Mouse (Mus musculus) liver, embryonic 15.5 days (tissue): ENCODE measurements around the gene Nectin2. TPM values are rescaled to one million over a fixed set of nuclear protein-coding genes. Genes with fewer than 3 reads are reported as not detected.

Source experiments
- ATAC-seq: fragments of 200-750 bp; cut with Nextera tagmentation; 2 replicates; pipeline ENCODE4 v1.8.0; 2017; ENCODE audit warnings: moderate number of reproducible peaks, mild to moderate bottlenecking, moderate library complexity; ENCODE audit not compliant: insufficient read depth
- H3K27ac ChIP-seq: fragments of 300-500 bp; sonication (generic); replicated peaks from 2 replicates; pipeline ENCODE4 v1.5.1; 2015; ENCODE audit warnings: mild to moderate bottlenecking, inconsistent platforms
- H3K27me3 ChIP-seq: fragments of 300-500 bp; sonication (generic); 2 replicates; pipeline ENCODE4 v1.6.1; 2015; ENCODE audit warnings: mild to moderate bottlenecking, inconsistent platforms
- H3K36me3 ChIP-seq: fragments of 300-500 bp; sonication (generic); replicated peaks from 2 replicates; pipeline ENCODE4 v1.6.1; 2015; ENCODE audit warnings: moderate library complexity, mild to moderate bottlenecking, inconsistent platforms
- H3K4me1 ChIP-seq: fragments of 300-500 bp; sonication (generic); replicated peaks from 2 replicates; pipeline ENCODE4 v1.6.1; 2015; ENCODE audit warnings: inconsistent platforms
- H3K4me2 ChIP-seq: fragments of 300-500 bp; sonication (generic); 2 replicates; pipeline ENCODE4 v1.6.1; 2015; ENCODE audit warnings: moderate library complexity, mild to moderate bottlenecking, inconsistent platforms
- H3K4me3 ChIP-seq: fragments of 300-500 bp; sonication (generic); replicated peaks from 2 replicates; pipeline ENCODE4 v1.5.1; 2015; ENCODE audit warnings: mild to moderate bottlenecking, inconsistent platforms
- H3K9ac ChIP-seq: fragments of 300-500 bp; sonication (generic); 2 replicates; pipeline ENCODE4 v1.6.1; 2015; ENCODE audit warnings: moderate library complexity, mild to moderate bottlenecking, inconsistent platforms
- H3K9me3 ChIP-seq: fragments of 300-500 bp; sonication (generic); replicated peaks from 2 replicates; pipeline ENCODE4 v1.6.1; 2016; ENCODE audit warnings: inconsistent platforms
- WGBS: fragments of 180-500 bp; shearing (Covaris S2); methylation state at CpG from one replicate; pipeline ENCODE4 v1.1.7; 2015; ENCODE audit warnings: mixed read lengths; ENCODE audit not compliant: insufficient replicate concordance; 5-methylcytosine and 5-hydroxymethylcytosine counted together
- polyA plus RNA-seq: library from polyadenylated mRNA; unstranded; fragments of >200 nt; fragmentation: Nextera tagmentation; extraction: Ambion mirVana; gene quantifications from 2 replicates; pipeline ENCODE4 v1.2.1, GENCODE M21; 2015

The Nectin2 gene
- polyA plus RNA-seq, 1 experiment from 2014 or later, result 15.2 TPM

- Histone ChIP-seq H3K4me3 (no peak overlapping the region), H3K36me3 (peaks cover 4% of the 10 kb centered on the region; the same call in 1 of the 2 replicates), H3K4me1 (peaks cover 43% of the 10 kb centered on the region), H3K4me2 (no peak overlapping the region), H3K27me3 (no peaks in the 10 kb centered on the region), H3K27ac (no peak overlapping the region), H3K9me3 (no peaks in the 10 kb centered on the region), H3K9ac (no peak overlapping the region)
- ATAC-seq, result no peak
- 58% methylated on average over 5 of the region's 5 CpGs for WGBS
These were observed 7.8 kb downstream of the Nectin2 start for GRCm38 (mm10) chr7:19742468-19742867.

GRCm38 (mm10) chr7:19741329-19742031 lies 8.8 kb downstream of the Nectin2 start:
- H3K27ac ChIP-seq, result peak overlapping the region; percentile 2; the same call in 1 of the 2 replicates

GRCm38 (mm10) chr7:19740269-19740668 lies 10.0 kb downstream of the Nectin2 start:
- no peak overlapping the region for H3K4me2 ChIP-seq
- peaks cover 4% of the 10 kb centered on the region for H3K36me3 ChIP-seq
- no peaks in the 10 kb centered on the region for H3K27me3 ChIP-seq
- 60% methylated on average over 11 of the region's 11 CpGs for WGBS
- H3K9ac ChIP-seq, result no peak overlapping the region
- peaks cover 52% of the 10 kb centered on the region for H3K4me1 ChIP-seq
- H3K4me3 ChIP-seq, result no peak overlapping the region
- ATAC-seq, result no peak
- no peak overlapping the region for H3K27ac ChIP-seq
- H3K9me3 ChIP-seq, result no peaks in the 10 kb centered on the region

More at GRCm38 (mm10) chr7:19741329-19742031, 8.8 kb downstream of the Nectin2 start:
- ATAC-seq, result no peak
- no peaks in the 10 kb centered on the region for H3K27me3 ChIP-seq
- H3K9me3 ChIP-seq, result no peaks in the 10 kb centered on the region
- 18% methylated on average over 8 of the region's 8 CpGs for WGBS
- H3K4me3 ChIP-seq, result no peak overlapping the region
- no peak overlapping the region for H3K4me2 ChIP-seq
- peaks cover 43% of the 10 kb centered on the region for H3K4me1 ChIP-seq
- H3K9ac ChIP-seq, result no peak overlapping the region
- peaks cover 4% of the 10 kb centered on the region for H3K36me3 ChIP-seq

GRCm38 (mm10) chr7:19738771-19739170 lies 11.5 kb downstream of the Nectin2 start:
- 80% methylated on average over 3 of the region's 3 CpGs for WGBS
- H3K4me3 ChIP-seq, result no peak overlapping the region
- H3K9me3 ChIP-seq, result no peaks in the 10 kb centered on the region
- H3K4me1 ChIP-seq, result peaks cover 47% of the 10 kb centered on the region
- no peak for ATAC-seq
- no peak overlapping the region for H3K27ac ChIP-seq
- no peaks in the 10 kb centered on the region for H3K27me3 ChIP-seq
- H3K36me3 ChIP-seq, result peaks cover 4% of the 10 kb centered on the region
- no peak overlapping the region for H3K9ac ChIP-seq
- no peak overlapping the region for H3K4me2 ChIP-seq

GRCm38 (mm10) chr7:19736389-19737057 lies 13.8 kb downstream of the Nectin2 start:
- Histone ChIP-seq H3K9me3 (no peaks in the 10 kb centered on the region), H3K36me3 (peaks cover 4% of the 10 kb centered on the region), H3K4me1 (peaks cover 39% of the 10 kb centered on the region), H3K27me3 (no peaks in the 10 kb centered on the region), H3K4me3 (no peak overlapping the region; the same call in 1 of the 2 replicates), H3K4me2 (peak overlapping the region; percentile 59), H3K9ac (peak overlapping the region; percentile 10; the same call in 1 of the 2 replicates), H3K27ac (peak overlapping the region; percentile 83)
- peak; percentile 84 for ATAC-seq
- WGBS, result 19% methylated on average over 16 of the region's 16 CpGs

GRCm38 (mm10) chr7:19734178-19734666 lies 16.1 kb downstream of the Nectin2 start:
- no peak overlapping the region for H3K27ac ChIP-seq
- H3K4me2 ChIP-seq, result no peak overlapping the region
- H3K9me3 ChIP-seq, result no peaks in the 10 kb centered on the region
- no peak overlapping the region for H3K4me3 ChIP-seq
- H3K27me3 ChIP-seq, result no peaks in the 10 kb centered on the region
- no peak overlapping the region for H3K9ac ChIP-seq
- WGBS, result 78% methylated on average over 10 of the region's 10 CpGs
- H3K36me3 ChIP-seq, result peaks cover 16% of the 10 kb centered on the region
- H3K4me1 ChIP-seq, result peaks cover 35% of the 10 kb centered on the region
- no peak for ATAC-seq

GRCm38 (mm10) chr7:19726541-19726940 lies 23.7 kb downstream of the Nectin2 start:
- Histone ChIP-seq H3K4me2 (no peak overlapping the region), H3K36me3 (peaks cover 11% of the 10 kb centered on the region; the same call in 1 of the 2 replicates), H3K9me3 (no peaks in the 10 kb centered on the region), H3K9ac (no peak overlapping the region), H3K27ac (no peak overlapping the region), H3K4me3 (no peak overlapping the region), H3K27me3 (no peaks in the 10 kb centered on the region), H3K4me1 (peaks cover 12% of the 10 kb centered on the region)
- ATAC-seq, result no peak
- 65% methylated on average over 4 of the region's 4 CpGs for WGBS

GRCm38 (mm10) chr7:19724167-19724566 lies 26.1 kb downstream of the Nectin2 start:
- no peak overlapping the region for H3K27ac ChIP-seq
- H3K9ac ChIP-seq, result no peak overlapping the region
- no peak overlapping the region for H3K4me2 ChIP-seq
- WGBS, result 84% methylated on average over 12 of the region's 12 CpGs
- H3K4me3 ChIP-seq, result no peak overlapping the region
- no peaks in the 10 kb centered on the region; the same call in 1 of the 2 replicates for H3K36me3 ChIP-seq
- ATAC-seq, result no peak
- H3K27me3 ChIP-seq, result no peaks in the 10 kb centered on the region
- no peaks in the 10 kb centered on the region for H3K9me3 ChIP-seq
- peaks cover 12% of the 10 kb centered on the region for H3K4me1 ChIP-seq

GRCm38 (mm10) chr7:19722754-19723195 lies 27.5 kb downstream of the Nectin2 start:
- no peak overlapping the region for H3K4me2 ChIP-seq
- WGBS, result 41% methylated on average over 6 of the region's 6 CpGs
- H3K4me3 ChIP-seq, result no peak overlapping the region
- H3K27me3 ChIP-seq, result no peaks in the 10 kb centered on the region
- H3K9me3 ChIP-seq, result no peaks in the 10 kb centered on the region
- H3K27ac ChIP-seq, result no peak overlapping the region
- no peaks in the 10 kb centered on the region; the same call in 1 of the 2 replicates for H3K36me3 ChIP-seq
- 0 out of 2 replicates have a peak, but pooled peaks have one; percentile 18 for ATAC-seq
- peaks cover 12% of the 10 kb centered on the region for H3K4me1 ChIP-seq
- no peak overlapping the region for H3K9ac ChIP-seq

- no peak for ATAC-seq
- WGBS, result 57% methylated on average over 4 of the region's 4 CpGs
- peaks cover 35% of the 10 kb centered on the region for H3K4me1 ChIP-seq
- no peak overlapping the region for H3K4me2 ChIP-seq
- no peak overlapping the region for H3K4me3 ChIP-seq
- H3K27ac ChIP-seq, result no peak overlapping the region
- H3K27me3 ChIP-seq, result no peaks in the 10 kb centered on the region
- no peak overlapping the region for H3K9ac ChIP-seq
- no peaks in the 10 kb centered on the region; the same call in 1 of the 2 replicates for H3K36me3 ChIP-seq
- no peaks in the 10 kb centered on the region for H3K9me3 ChIP-seq
These were observed 31.1 kb downstream of the Nectin2 start for GRCm38 (mm10) chr7:19719200-19719599.

GRCm38 (mm10) chr7:19718297-19718952 lies 31.9 kb downstream of the Nectin2 start:
- no peak for ATAC-seq
- no peaks in the 10 kb centered on the region for H3K9me3 ChIP-seq
- H3K4me1 ChIP-seq, result peaks cover 42% of the 10 kb centered on the region
- H3K4me3 ChIP-seq, result no peak overlapping the region
- H3K27me3 ChIP-seq, result no peaks in the 10 kb centered on the region
- no peak overlapping the region for H3K27ac ChIP-seq
- H3K9ac ChIP-seq, result no peak overlapping the region
- peaks cover 5% of the 10 kb centered on the region for H3K36me3 ChIP-seq
- H3K4me2 ChIP-seq, result no peak overlapping the region
- WGBS, result 71% methylated on average over 5 of the region's 5 CpGs
